Mouse (Mus musculus) left cerebral cortex, adult 8-10 months (tissue): ENCODE measurements around the gene Spdye4a. TPM values are rescaled to one million over a fixed set of nuclear protein-coding genes. Genes with fewer than 3 reads are reported as not detected.
"Not testable (repeated sequence)": the region's sequence is repeated elsewhere in the genome, so short reads cannot be mapped to it uniquely, and the experiment has no call there.

ENCODE experiments used
- DNase-seq, 2 experiments: peaks; one replicate each; pipeline ENCODE4 v3.0.0; 2022; ENCODE audit warnings: low spot score in 2 of 2
- total RNA-seq, 4 experiments: library from RNA; stranded (reverse); gene quantifications; 2 replicates each; pipeline ENCODE4 v1.2.4; 2022

Gene Spdye4a
- total RNA-seq, 4 experiments from 2014 or later = not detected

- peak; percentile 89 to 96 for DNase-seq
Observed at GRCm38 (mm10) chr5:143235028-143235693, 8.5 kb upstream of the Spdye4a start, which contains the start of gene Zfp12. Gene Zfp12, plus strand, starts transcription at chr5:143235163.

GRCm38 (mm10) chr5:143222287-143222686, 4.4 kb downstream of the Spdye4a start:
- no peak for DNase-seq

- no peak for DNase-seq
Observed at GRCm38 (mm10) chr5:143220996-143221395, 5.7 kb downstream of the Spdye4a start.

GRCm38 (mm10) chr5:143213832-143214231, 12.9 kb downstream of the Spdye4a start:
- DNase-seq = no peak

- DNase-seq = no peak
Observed at GRCm38 (mm10) chr5:143205015-143205414, 21.7 kb downstream of the Spdye4a start.

GRCm38 (mm10) chr5:143196506-143196905, 30.2 kb downstream of the Spdye4a start:
- DNase-seq = no peak

- no peak for DNase-seq
Observed at GRCm38 (mm10) chr5:143195166-143195565, 31.5 kb downstream of the Spdye4a start.

- DNase-seq = not testable (repeated sequence)
Observed at GRCm38 (mm10) chr5:143194747-143195146, 31.9 kb downstream of the Spdye4a start.

- no peak for DNase-seq
Observed at GRCm38 (mm10) chr5:143192806-143193205, 33.9 kb downstream of the Spdye4a start.

- not testable (repeated sequence) for DNase-seq
Observed at GRCm38 (mm10) chr5:143188014-143188413, 38.7 kb downstream of the Spdye4a start.

- peak; percentile 88 to 94 for DNase-seq
Observed at GRCm38 (mm10) chr5:143180255-143181076, 46.2 kb downstream of the Spdye4a start, which contains the start of the genes Rbak and Spdye4b. Gene Rbak, minus strand, starts transcription at chr5:143180775. Gene Spdye4b, plus strand, starts transcription at chr5:143181017.

GRCm38 (mm10) chr5:143179179-143179578, 47.5 kb downstream of the Spdye4a start:
- DNase-seq = no peak

GRCm38 (mm10) chr5:143177541-143178200, 49.0 kb downstream of the Spdye4a start:
- no peak for DNase-seq

GRCm38 (mm10) chr5:143175970-143176369, 50.7 kb downstream of the Spdye4a start:
- DNase-seq = no peak

Other genes starting within 250 kb of the Spdye4a start
- gene Rnf216, start 113.9 kb downstream of the Spdye4a start, total RNA-seq = 10 to 100 TPM; 42.4 to 47.3 (median 45.2) TPM
- gene Olfr718-ps1, start 79.3 kb downstream of the Spdye4a start, total RNA-seq = under 1 TPM; 0.07 to 0.21 (median 0.14) TPM
- gene Rbak, start 46.1 kb downstream of the Spdye4a start, total RNA-seq = 10 to 100 TPM; 12.0 to 15.0 (median 13.5) TPM
- gene Spdye4b, start 45.9 kb downstream of the Spdye4a start, total RNA-seq = not detected
- gene Zfp12, start 8.3 kb upstream of the Spdye4a start, total RNA-seq = 10 to 100 TPM; 26.9 to 31.8 (median 31.4) TPM
- gene Zfp316, start 43.1 kb upstream of the Spdye4a start, total RNA-seq = 10 to 100 TPM; 24.1 to 26.8 (median 24.5) TPM
- 1 to 10 TPM; 4.0 to 4.7 (median 4.3) TPM for gene Zfp853, start 66.7 kb upstream of the Spdye4a start, total RNA-seq
- gene E130309D02Rik, start 88.5 kb upstream of the Spdye4a start, total RNA-seq = 10 to 100 TPM; 21.7 to 24.7 (median 23.3) TPM
- 10 to 100 TPM; 43.1 to 44.4 (median 44.0) TPM for gene Zdhhc4, start 102.4 kb upstream of the Spdye4a start, total RNA-seq
- 1 to 10 TPM; 3.1 to 4.6 (median 3.6) TPM for gene Grid2ip, start 130.4 kb upstream of the Spdye4a start, total RNA-seq
- 10 to 100 TPM; 32.1 to 39.5 (median 34.3) TPM for gene Kdelr2, start 176.9 kb upstream of the Spdye4a start, total RNA-seq
- gene Daglb, start 237.7 kb upstream of the Spdye4a start, total RNA-seq = 10 to 100 TPM; 33.6 to 41.6 (median 36.8) TPM